Mouse (Mus musculus): ENCODE data around the gene Tspan32.

GRCm38 (mm10) chr7:143049331-143049730 is 44.5 kb downstream of the Tspan32 start:
- no peak for TF ChIP-seq EP300 (IDR thresholded peaks at IDR 0.05; ENCODE audit: low read depth)
- TF ChIP-seq CTCF (IDR thresholded peaks at IDR 0.05; ENCODE audit: low read depth), result no peak
